Mouse (Mus musculus) kidney, adult 9 months (tissue): ENCODE data around the gene Trim14.

Source experiments
- DNase-seq: peaks from one replicate; pipeline ENCODE4 v3.0.0; 2022

Gene Trim14

DNA sequence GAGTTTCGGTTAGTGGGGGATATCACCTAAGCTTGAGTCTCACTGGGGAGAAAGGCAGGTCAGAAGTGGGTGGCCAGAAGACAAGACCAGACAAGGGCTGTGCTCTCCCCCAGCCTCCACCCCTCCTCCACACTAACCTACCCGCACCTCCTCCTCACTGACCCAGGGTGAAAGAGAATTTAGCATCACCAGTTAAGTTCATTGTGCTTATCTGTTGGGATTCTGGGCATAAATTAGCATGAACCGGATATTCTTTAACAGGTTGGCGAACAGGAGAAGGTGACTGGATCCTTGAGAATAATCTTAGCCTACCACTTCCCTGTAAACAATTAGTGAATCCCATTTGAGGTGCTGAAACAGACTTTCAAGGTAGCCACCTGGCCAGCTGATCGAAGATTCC is 60.8 kb downstream of the Trim14 start:
- DNase-seq: no peak

DNA sequence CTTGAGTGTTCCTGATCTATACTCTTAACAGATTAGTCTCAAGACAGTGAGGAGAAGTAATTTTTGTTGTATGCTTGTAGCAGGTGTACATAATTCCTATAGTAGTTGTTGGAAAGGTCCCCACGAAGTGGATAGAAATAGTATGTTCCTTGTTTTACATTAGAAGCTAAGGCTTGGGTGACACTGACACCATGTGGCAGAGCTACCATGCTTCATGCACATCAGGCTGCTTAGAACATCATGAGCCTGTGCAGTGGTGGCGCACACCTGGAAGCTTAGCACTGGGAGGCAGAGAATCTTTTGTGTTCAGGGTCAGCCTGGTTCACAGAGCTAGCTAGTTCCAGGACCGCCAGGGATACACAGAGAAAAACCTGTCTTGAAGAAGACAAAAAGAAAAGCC is 70.2 kb downstream of the Trim14 start:
- DNase-seq: no peak

- DNase-seq: peak; percentile 39
Observed at GRCm38 (mm10) chr4:46463130-46463830, 72.7 kb downstream of the Trim14 start.

- DNase-seq: no peak
Observed at GRCm38 (mm10) chr4:46458411-46458810, 77.5 kb downstream of the Trim14 start.

GRCm38 (mm10) chr4:46457186-46457585 is 78.8 kb downstream of the Trim14 start:
- no peak for DNase-seq

DNA sequence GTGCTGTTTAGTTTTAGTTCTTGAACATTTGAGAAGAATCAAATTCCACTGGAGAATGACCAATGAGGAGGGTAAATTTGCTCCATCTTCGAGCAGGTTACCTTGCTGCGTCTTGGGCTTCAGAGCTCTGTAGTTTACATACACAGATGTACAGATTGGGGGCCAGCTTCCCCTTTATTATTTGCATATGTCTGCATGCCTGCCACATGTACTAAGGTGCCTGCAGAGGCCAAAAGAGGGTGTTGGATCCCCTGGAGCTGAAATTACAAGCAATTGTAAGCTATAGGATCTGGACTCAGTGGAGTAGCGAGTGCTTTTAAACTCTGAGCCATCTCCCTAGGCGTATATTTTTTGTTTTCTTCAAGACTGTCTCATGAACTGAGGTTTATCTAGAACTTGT is 79.2 kb downstream of the Trim14 start:
- DNase-seq: no peak

GRCm38 (mm10) chr4:46454097-46454864 is 81.7 kb downstream of the Trim14 start:
- no peak for DNase-seq

DNA sequence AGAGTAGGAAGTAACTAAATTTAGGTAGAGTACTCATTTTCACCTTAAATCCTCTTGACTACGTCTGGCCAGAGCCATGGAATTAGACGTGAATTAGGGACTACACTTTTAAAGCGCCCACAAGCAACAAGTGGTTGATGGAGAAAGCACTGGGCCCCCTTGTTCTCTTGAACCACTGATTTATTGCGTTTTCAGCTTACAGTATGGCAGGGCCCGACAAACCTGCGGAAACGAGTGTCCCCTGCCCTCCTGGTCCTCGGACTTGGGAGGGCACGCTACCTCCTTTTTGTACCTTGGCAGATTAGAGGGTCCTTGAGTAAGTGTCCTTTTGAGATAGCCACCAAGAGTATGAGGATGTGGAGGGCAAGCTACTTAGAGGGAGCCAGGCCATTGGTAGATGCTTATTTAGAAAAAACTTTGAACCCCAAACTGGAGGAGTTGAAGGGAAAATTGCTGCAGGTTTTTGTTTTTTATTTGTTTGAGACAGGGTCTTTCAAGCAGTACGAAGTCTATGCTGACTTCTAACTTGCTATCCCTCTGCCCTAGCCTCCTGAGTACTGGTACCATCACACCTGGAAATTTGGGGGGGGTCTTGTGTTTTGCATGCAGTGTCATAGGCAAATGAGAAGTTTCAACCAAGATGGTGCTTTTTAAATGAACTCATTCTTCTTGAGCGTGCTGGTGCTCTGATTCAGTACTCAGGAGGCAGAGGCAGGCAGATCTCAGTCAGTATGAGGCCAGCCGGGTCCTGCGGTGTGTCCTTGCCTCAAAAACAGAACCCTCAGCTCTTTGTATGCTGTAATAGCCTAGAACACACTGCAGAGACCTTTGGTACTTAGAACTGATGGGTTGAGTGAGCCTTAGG is 82.9 kb downstream of the Trim14 start:
- no peak for DNase-seq

GRCm38 (mm10) chr4:46452481-46452850 is 83.5 kb downstream of the Trim14 start:
- peak; percentile 59 for DNase-seq

DNA sequence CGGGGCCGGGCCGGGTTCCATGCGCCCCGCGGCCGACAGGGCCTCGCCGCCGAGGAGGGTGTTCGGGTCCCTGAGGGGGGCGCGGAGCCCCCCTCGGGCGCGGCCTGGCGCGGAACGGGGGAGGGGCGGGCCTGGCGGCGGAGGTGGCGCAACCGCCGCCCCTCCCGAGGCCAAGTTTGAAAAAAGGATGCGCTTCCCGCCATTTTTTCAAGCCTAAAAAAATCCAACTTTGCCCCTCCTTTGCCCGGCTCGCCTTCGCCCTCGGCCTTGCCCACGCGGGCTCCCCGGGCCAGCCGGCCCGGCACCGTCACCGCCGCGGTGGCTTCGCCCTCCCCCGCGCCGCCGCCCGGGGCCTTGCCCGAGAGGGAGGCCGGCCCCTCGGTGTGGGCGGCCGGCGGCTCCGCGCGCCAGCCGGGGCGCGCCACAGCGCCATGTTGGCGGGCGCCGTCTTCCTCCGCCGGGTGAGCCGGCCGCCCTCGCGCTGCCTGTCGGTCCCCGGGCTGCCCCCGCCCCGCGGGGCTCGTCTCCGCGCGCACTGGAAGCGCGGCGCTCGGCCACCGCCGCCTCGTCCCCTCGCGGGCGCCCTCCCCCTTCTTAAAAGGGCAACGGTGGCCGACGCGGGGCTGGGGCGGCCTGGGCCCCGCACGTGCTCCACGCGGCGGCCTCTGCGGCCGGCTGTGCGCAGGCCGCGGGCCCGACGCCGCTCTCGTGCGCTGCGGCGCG is 84.0 kb downstream of the Trim14 start:
- peak; percentile 73 for DNase-seq

DNA sequence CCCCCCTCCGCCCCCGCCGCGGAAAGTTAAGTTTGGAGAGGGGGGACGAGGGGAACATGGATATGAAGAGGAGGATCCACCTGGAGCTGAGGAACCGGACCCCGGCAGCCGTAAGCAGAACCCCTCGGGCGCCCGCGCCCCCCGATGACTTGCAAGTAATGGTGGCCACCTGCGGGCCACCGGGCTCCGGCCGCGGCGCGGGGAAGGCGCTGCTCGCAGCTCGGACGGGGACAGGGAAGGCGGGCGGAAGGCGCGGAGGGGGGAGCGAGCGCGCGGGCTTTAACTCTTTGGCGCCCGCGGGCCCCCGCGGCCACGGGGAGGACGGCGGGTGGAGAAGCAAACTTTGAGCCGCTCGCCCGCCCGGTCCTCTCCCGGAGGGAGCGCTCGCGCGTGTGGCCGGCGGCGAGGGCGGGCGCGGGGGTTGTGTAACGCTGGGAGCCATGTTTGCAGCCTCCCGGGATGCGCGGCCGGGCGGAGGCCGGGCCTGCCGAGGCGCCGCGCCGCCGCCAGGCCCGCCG is 84.6 kb downstream of the Trim14 start:
- DNase-seq: peak; percentile 72

- peak; percentile 91 for DNase-seq
Observed at GRCm38 (mm10) chr4:46450519-46451131, 85.3 kb downstream of the Trim14 start, which contains the start of gene Anp32b. Anp32b (plus strand) TSS chr4:46450902.

DNA sequence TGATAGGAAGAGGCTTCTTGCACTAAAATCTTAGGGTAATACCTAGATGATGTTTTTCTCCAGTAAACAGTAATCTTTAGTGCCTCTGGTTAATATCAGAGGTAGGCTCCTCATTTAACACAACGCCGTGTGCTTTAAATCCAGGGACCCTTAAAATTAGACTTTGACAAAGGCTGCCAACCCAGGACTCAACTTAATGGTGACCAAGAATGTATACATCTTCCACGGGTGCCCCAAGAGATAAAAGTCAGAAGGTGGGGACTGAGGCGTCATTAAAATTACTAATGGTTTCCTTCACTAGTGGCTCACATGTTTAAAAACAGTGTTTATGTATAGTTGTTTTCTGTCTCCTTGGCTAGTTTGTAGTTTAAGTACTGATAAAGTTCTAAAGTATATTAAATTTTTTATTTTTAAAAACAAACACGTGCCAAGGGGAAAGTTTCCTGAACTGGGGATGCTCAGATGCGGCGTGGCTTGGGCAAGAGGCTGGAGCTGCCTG is 85.9 kb downstream of the Trim14 start:
- DNase-seq: no peak

DNA sequence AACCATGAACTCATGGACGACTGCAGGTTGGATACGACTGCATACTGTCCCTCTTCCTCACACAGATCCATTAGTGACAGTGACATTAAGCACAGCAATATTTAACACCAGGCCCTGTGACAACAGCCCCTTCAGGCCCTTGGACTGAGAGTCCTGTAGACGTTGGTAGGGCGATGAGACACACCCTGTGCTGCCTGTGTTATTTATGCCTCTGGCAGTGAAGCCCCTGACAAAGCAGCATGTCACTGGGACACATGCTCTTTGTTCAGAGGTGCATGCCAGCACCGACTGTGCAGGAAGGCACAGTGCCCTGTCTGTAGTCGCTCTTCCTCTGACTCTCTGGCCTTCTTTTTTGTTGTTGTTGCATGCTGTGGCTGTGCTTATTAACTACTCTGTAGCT is 87.1 kb downstream of the Trim14 start:
- DNase-seq: no peak

- no peak for DNase-seq
Observed at GRCm38 (mm10) chr4:46447461-46447860, 88.5 kb downstream of the Trim14 start.

GRCm38 (mm10) chr4:46445237-46445945 is 90.5 kb downstream of the Trim14 start:
- no peak for DNase-seq
